Mouse (Mus musculus) NIH3T3 (cell line): ENCODE results near the gene Fam189b.
"Not testable (repeated sequence)": the region's sequence is repeated elsewhere in the genome, so short reads cannot be mapped to it uniquely, and the experiment has no call there.

ENCODE experiments used
- DNase-seq: peaks from one replicate; pipeline ENCODE4 v3.0.0-alpha.2; 2012; ENCODE audit warnings: low read depth

Gene Fam189b

GRCm38 (mm10) chr3:89183058-89183958 lies at the start of gene Fam189b:
TSS of gene Fam189b (plus strand) at chr3:89183143.
- DNase-seq, result no peak

GRCm38 (mm10) chr3:89133752-89134151 lies 49.2 kb upstream of the Fam189b start:
- DNase-seq, result no peak

GRCm38 (mm10) chr3:89135958-89136357 lies 47.0 kb upstream of the Fam189b start, which contains the start of gene Pklr:
TSS of gene Pklr (plus strand) at chr3:89136142.
- no peak for DNase-seq

- DNase-seq, result peak; percentile 30
These were observed 46.6 kb upstream of the Fam189b start for GRCm38 (mm10) chr3:89136365-89136764.

- DNase-seq, result no peak
These were observed 38.1 kb upstream of the Fam189b start for GRCm38 (mm10) chr3:89144821-89145220.

- no peak for DNase-seq
These were observed 37.4 kb upstream of the Fam189b start for GRCm38 (mm10) chr3:89145566-89145965.

GRCm38 (mm10) chr3:89147101-89147978 lies 35.6 kb upstream of the Fam189b start:
- no peak for DNase-seq

- DNase-seq, result no peak
These were observed 35.0 kb upstream of the Fam189b start for GRCm38 (mm10) chr3:89147979-89148311.

- DNase-seq, result no peak
These were observed 34.4 kb upstream of the Fam189b start for GRCm38 (mm10) chr3:89148567-89148966.

- DNase-seq, result no peak
These were observed 30.7 kb upstream of the Fam189b start for GRCm38 (mm10) chr3:89152084-89152835.

GRCm38 (mm10) chr3:89156951-89157350 lies 26.0 kb upstream of the Fam189b start:
- no peak for DNase-seq

- DNase-seq, result no peak
These were observed 24.3 kb upstream of the Fam189b start for GRCm38 (mm10) chr3:89158651-89159050.

- peak; percentile 72 for DNase-seq
These were observed 23.7 kb upstream of the Fam189b start for GRCm38 (mm10) chr3:89159211-89159610.

GRCm38 (mm10) chr3:89159616-89160344 lies 23.2 kb upstream of the Fam189b start, which contains the start of gene Hcn3:
TSS of gene Hcn3 (minus strand) at chr3:89160196.
- peak; percentile 85 for DNase-seq

- not testable (repeated sequence) for DNase-seq
These were observed 21.7 kb upstream of the Fam189b start for GRCm38 (mm10) chr3:89161207-89161606.

- no peak for DNase-seq
These were observed 21.2 kb upstream of the Fam189b start for GRCm38 (mm10) chr3:89161786-89162185.

GRCm38 (mm10) chr3:89163123-89163522 lies 19.8 kb upstream of the Fam189b start:
- DNase-seq, result peak; percentile 88

- DNase-seq, result no peak
These were observed 19.2 kb upstream of the Fam189b start for GRCm38 (mm10) chr3:89163643-89164245.

- peak; percentile 96 for DNase-seq
These were observed 18.3 kb upstream of the Fam189b start, which contains the start of gene Clk2 for GRCm38 (mm10) chr3:89164506-89165267. TSS of gene Clk2 (plus strand) at chr3:89164795.
